In genomic region chr5:34636481-34637287, GRCm38 (mm10) we compare ENCODE assay signal across 8 mouse cellular contexts. TPM values are rescaled to one million over a fixed set of nuclear protein-coding genes. Genes with fewer than 3 reads are reported as not detected.
DNase-seq lines count a peak whose midpoint lies in the region; ATAC-seq lines count a peak whose summit lies in the region.

Gene Mfsd10 (minus strand): TSS chr5:34637212.

- under 1% methylated on average over 48 of the region's 48 CpGs for WGBS in hindbrain, embryonic 14.5 days

- H3K4me2 ChIP-seq in hindbrain, embryonic 14.5 days (replicated peaks) = peak within 1 kb of the TSS; percentile 82

- peak; percentile 96 for DNase-seq in R1 (ENCODE audit: low read depth, low spot score)
- peak; percentile 79 to 87 for DNase-seq in cerebellum, postnatal 25 days
- DNase-seq in frontal cortex, postnatal 25 days (ENCODE audit: low spot score in 2 of 2) = peak; percentile 53 to 70
- peak; percentile 80 for DNase-seq in hindbrain, embryonic 14.5 days (ENCODE audit: low spot score)
- DNase-seq in left cerebral cortex, adult 11 months (ENCODE audit: low spot score) = peak; percentile 61
- peak; percentile 83 to 86 for DNase-seq in lung, postnatal 4 days
- peak; percentile 88 for DNase-seq in right cerebral cortex, adult 18-20 months
- peak; percentile 20 for DNase-seq in urinary bladder, postnatal 10 days (ENCODE audit: low spot score)

- no peaks in the 10 kb centered on the region for H3K27me3 ChIP-seq in hindbrain, embryonic 14.5 days (ENCODE audit: control insufficient read depth, insufficient read depth, low read length)

- peak within 1 kb of the TSS; percentile 89 for H3K27ac ChIP-seq in hindbrain, embryonic 14.5 days

- H3K9ac ChIP-seq in hindbrain, embryonic 14.5 days = peak within 1 kb of the TSS; percentile 76

- peaks cover 14% of the 10 kb centered on the region for H3K4me1 ChIP-seq in hindbrain, embryonic 14.5 days (replicated peaks; ENCODE audit: control insufficient read depth, insufficient read depth, low read length)

- H3K36me3 ChIP-seq in hindbrain, embryonic 14.5 days (replicated peaks; ENCODE audit: control insufficient read depth, insufficient read depth) = peaks cover 77% of the 10 kb centered on the region

- peak; percentile 91 for ATAC-seq in hindbrain, embryonic 14.5 days (ENCODE audit: low FRiP score)

- H3K9me3 ChIP-seq in hindbrain, embryonic 14.5 days (ENCODE audit: control insufficient read depth, low read length) = no peaks in the 10 kb centered on the region

- H3K4me3 ChIP-seq in hindbrain, embryonic 14.5 days (replicated peaks; ENCODE audit: low read length) = peak within 1 kb of the TSS; percentile 47

RNA-seq across cellular contexts. Expression of gene Mfsd10, which starts in this region (rescaled TPM):
- polyA plus RNA-seq in hindbrain, embryonic 14.5 days (2014; fragmentation: Nextera tagmentation; extraction: Ambion mirVana) = 70.3 and 93.3 TPM in 2 replicates

Comparison
In these comparisons a context has a peak if more than half of its experiments do, and no peak if none do; other contexts are left out.
1. Peak in every context shown above with its lines: DNase-seq, ATAC-seq, H3K4me3 ChIP-seq and H3K27ac ChIP-seq.
2. DNase-seq: peak in every context shown above with its lines; median percentile 96 in R1; 88 in right cerebral cortex, adult 18-20 months; 84 in lung, postnatal 4 days; 83 in cerebellum, postnatal 25 days; 80 in hindbrain, embryonic 14.5 days; 62 in frontal cortex, postnatal 25 days; 61 in left cerebral cortex, adult 11 months; 20 in urinary bladder, postnatal 10 days.